Mouse (Mus musculus) forebrain, postnatal 0 days (tissue): ENCODE measurements around the gene Camta1. TPM values are rescaled to one million over a fixed set of nuclear protein-coding genes. Genes with fewer than 3 reads are reported as not detected.
A peak's percentile ranks its signal among the peaks of the same experiment; 100 is the strongest.

Source experiments
- ATAC-seq: fragments of 200-750 bp; cut with Nextera tagmentation; 2 replicates; pipeline ENCODE4 v1.8.0; 2017; ENCODE audit warnings: mild to moderate bottlenecking, moderate library complexity
- DNase-seq: peaks from one replicate; pipeline ENCODE4 v3.0.0-alpha.2; 2015
- H3K27ac ChIP-seq: fragments of 300-500 bp; sonication (generic); 2 replicates; pipeline ENCODE4 v1.5.1; 2014; ENCODE audit warnings: low read depth, mild to moderate bottlenecking, antibody characterized with exemption, low read length, moderate library complexity, mixed read lengths
- H3K27me3 ChIP-seq: fragments of 300-500 bp; sonication (generic); 2 replicates; pipeline ENCODE4 v1.6.1; 2014; ENCODE audit warnings: mild to moderate bottlenecking, low read length, mixed read lengths; ENCODE audit not compliant: insufficient read depth
- H3K36me3 ChIP-seq: fragments of 300-500 bp; sonication (generic); 2 replicates; pipeline ENCODE4 v1.6.1; 2014; ENCODE audit warnings: mild to moderate bottlenecking, moderate library complexity; ENCODE audit not compliant: insufficient read depth
- H3K4me1 ChIP-seq: fragments of 300-500 bp; sonication (generic); 2 replicates; pipeline ENCODE4 v1.6.1; 2014; ENCODE audit warnings: antibody characterized with exemption; ENCODE audit not compliant: insufficient read depth
- H3K4me2 ChIP-seq: fragments of 300-500 bp; sonication (generic); 2 replicates; pipeline ENCODE4 v1.6.1; 2014; ENCODE audit warnings: low read depth, mild to moderate bottlenecking, moderate library complexity
- H3K4me3 ChIP-seq: fragments of 300-500 bp; sonication (generic); 2 replicates; pipeline ENCODE4 v1.5.1; 2014; ENCODE audit warnings: low read depth, low read length, mixed read lengths
- H3K9ac ChIP-seq: fragments of 300-500 bp; sonication (generic); 2 replicates; pipeline ENCODE4 v1.6.1; 2014; ENCODE audit warnings: mild to moderate bottlenecking
- H3K9me3 ChIP-seq: fragments of 300-500 bp; sonication (generic); 2 replicates; pipeline ENCODE4 v1.6.1; 2016; ENCODE audit warnings: low read length
- CTCF ChIP-seq: sonication (generic); IDR thresholded peaks from 2 replicates; pipeline ENCODE4 v1.5.1; 2016; ENCODE audit warnings: antibody characterized with exemption, control low read depth, low read depth
- WGBS: fragments of 180-500 bp; shearing (Covaris S2); extraction: QIAGEN DNeasy Blood & Tissue Kit; methylation state at CpG from one replicate; pipeline ENCODE4 v1.1.7; 2014; 5-methylcytosine and 5-hydroxymethylcytosine counted together
- polyA plus RNA-seq: library from polyadenylated mRNA; unstranded; fragments of >200 nt; fragmentation: Nextera tagmentation; extraction: Ambion mirVana; gene quantifications from 2 replicates; pipeline ENCODE4 v1.2.1, GENCODE M21; 2015
- total RNA-seq: library from RNA; depleted of rRNA; stranded (reverse); fragments of >200 nt; gene quantifications from 2 replicates; pipeline ENCODE4 v1.2.3, GENCODE M21; 2014

Gene Camta1
- total and polyA plus RNA-seq, 2 experiments from 2014 or later, result 87.4 to 131 TPM

- Histone ChIP-seq H3K27me3 (no peaks in the 10 kb centered on the region), H3K4me2 (no peak overlapping the region), H3K9me3 (no peaks in the 10 kb centered on the region), H3K4me1 (no peaks in the 10 kb centered on the region), H3K36me3 (no peaks in the 10 kb centered on the region), H3K9ac (no peak overlapping the region), H3K27ac (no peak overlapping the region), H3K4me3 (no peak overlapping the region)
- ATAC-seq (no peak), DNase-seq (no peak)
- TF ChIP-seq CTCF, result no peak
- WGBS, result 30% methylated on average over 10 of the region's 10 CpGs
These were observed 205.2 kb downstream of the Camta1 start for GRCm38 (mm10) chr4:151656427-151656826.

GRCm38 (mm10) chr4:151655637-151656385, 205.9 kb downstream of the Camta1 start:
- H3K4me2 ChIP-seq, result no peak overlapping the region
- H3K36me3 ChIP-seq, result no peaks in the 10 kb centered on the region
- no peak for ATAC-seq
- DNase-seq, result no peak
- H3K4me3 ChIP-seq, result no peak overlapping the region
- no peaks in the 10 kb centered on the region for H3K9me3 ChIP-seq
- no peaks in the 10 kb centered on the region for H3K27me3 ChIP-seq
- no peaks in the 10 kb centered on the region for H3K4me1 ChIP-seq
- WGBS, result 57% methylated on average over 16 of the region's 16 CpGs
- TF ChIP-seq CTCF, result no peak
- no peak overlapping the region for H3K27ac ChIP-seq
- H3K9ac ChIP-seq, result no peak overlapping the region

- no peak for TF ChIP-seq CTCF
- H3K4me1 ChIP-seq, result no peaks in the 10 kb centered on the region
- H3K4me3 ChIP-seq, result no peak overlapping the region
- WGBS, result 70% methylated on average over 4 of the region's 4 CpGs
- no peak overlapping the region for H3K4me2 ChIP-seq
- no peak overlapping the region for H3K27ac ChIP-seq
- H3K27me3 ChIP-seq, result no peaks in the 10 kb centered on the region
- H3K9ac ChIP-seq, result no peak overlapping the region
- ATAC-seq (no peak), DNase-seq (no peak)
- H3K9me3 ChIP-seq, result no peaks in the 10 kb centered on the region
- no peaks in the 10 kb centered on the region for H3K36me3 ChIP-seq
These were observed 206.4 kb downstream of the Camta1 start for GRCm38 (mm10) chr4:151655227-151655626.

- Histone ChIP-seq H3K27me3 (no peaks in the 10 kb centered on the region), H3K4me2 (no peak overlapping the region), H3K4me1 (0 out of 2 replicates have a peak, but pooled peaks cover 5% of the 10 kb centered on the region), H3K9me3 (no peaks in the 10 kb centered on the region), H3K36me3 (no peaks in the 10 kb centered on the region), H3K9ac (no peak overlapping the region), H3K4me3 (no peak overlapping the region), H3K27ac (no peak overlapping the region)
- no peak for TF ChIP-seq CTCF
- DNase-seq (no peak), ATAC-seq (no peak)
- 96% methylated on average over 2 of the region's 2 CpGs for WGBS
These were observed 219.3 kb downstream of the Camta1 start for GRCm38 (mm10) chr4:151642418-151642817.

- 0 out of 2 replicates have a peak, but pooled peaks cover 5% of the 10 kb centered on the region for H3K4me1 ChIP-seq
- H3K27ac ChIP-seq, result no peak overlapping the region
- H3K4me2 ChIP-seq, result no peak overlapping the region
- no peak overlapping the region for H3K9ac ChIP-seq
- H3K9me3 ChIP-seq, result no peaks in the 10 kb centered on the region
- H3K27me3 ChIP-seq, result no peaks in the 10 kb centered on the region
- DNase-seq (no peak), ATAC-seq (peak; percentile 12; the same call in 1 of the 2 replicates)
- no peak overlapping the region for H3K4me3 ChIP-seq
- 67% methylated on average over 8 of the region's 8 CpGs for WGBS
- H3K36me3 ChIP-seq, result no peaks in the 10 kb centered on the region
- TF ChIP-seq CTCF, result no peak
These were observed 220.7 kb downstream of the Camta1 start for GRCm38 (mm10) chr4:151640971-151641370.

GRCm38 (mm10) chr4:151638941-151639340, 222.7 kb downstream of the Camta1 start:
- Histone ChIP-seq H3K9ac (no peak overlapping the region), H3K27me3 (no peaks in the 10 kb centered on the region), H3K4me1 (0 out of 2 replicates have a peak, but pooled peaks cover 5% of the 10 kb centered on the region), H3K4me2 (no peak overlapping the region), H3K4me3 (no peak overlapping the region), H3K27ac (no peak overlapping the region), H3K36me3 (no peaks in the 10 kb centered on the region), H3K9me3 (no peaks in the 10 kb centered on the region)
- 25% methylated on average over 9 of the region's 9 CpGs for WGBS
- TF ChIP-seq CTCF, result peak; percentile 64
- ATAC-seq (no peak), DNase-seq (peak; percentile 65)

- Histone ChIP-seq H3K36me3 (no peaks in the 10 kb centered on the region), H3K27me3 (no peaks in the 10 kb centered on the region), H3K4me2 (no peak overlapping the region), H3K9ac (no peak overlapping the region), H3K4me1 (0 out of 2 replicates have a peak, but pooled peaks cover 5% of the 10 kb centered on the region), H3K27ac (no peak overlapping the region), H3K9me3 (no peaks in the 10 kb centered on the region), H3K4me3 (no peak overlapping the region)
- no peak for DNase-seq
- no peak for ATAC-seq
- no peak for TF ChIP-seq CTCF
- WGBS, result 67% methylated on average over 9 of the region's 9 CpGs
These were observed 224.3 kb downstream of the Camta1 start for GRCm38 (mm10) chr4:151637348-151637747.
